24 mouse cellular contexts compared by ENCODE assay signal in the genomic region with DNA sequence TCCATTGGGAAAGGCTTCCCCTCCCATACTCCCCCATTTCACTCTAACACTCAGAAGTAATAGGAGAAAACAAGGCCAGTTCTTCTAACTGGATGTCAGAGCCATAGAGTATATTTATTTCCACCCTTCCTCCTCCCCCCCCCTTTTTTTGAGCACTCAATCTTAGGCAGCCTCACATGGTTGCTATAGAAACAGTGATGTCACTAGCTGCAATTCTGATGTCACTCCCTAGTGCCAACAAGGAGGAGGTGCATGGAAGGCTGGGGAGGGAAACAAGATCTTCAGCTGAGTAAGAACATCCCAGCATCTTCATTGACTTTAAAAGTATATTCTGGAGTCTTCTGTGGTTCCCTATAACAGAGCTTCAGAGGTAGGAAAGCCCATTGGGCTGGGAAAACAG. TPM values are rescaled to one million over a fixed set of nuclear protein-coding genes. Genes with fewer than 3 reads are reported as not detected.
DNase-seq lines count a peak whose midpoint lies in the region; ATAC-seq and TF ChIP-seq lines count a peak whose summit lies in the region.
"Had no signal": no experiment of that assay in that cellular context is flagged by ENCODE, and none has a peak within 500 bp of the region (broad histone marks: within the 10 kb centered on the region; RNA-seq: fewer than 3 reads in every experiment).

Gene Akap3, plus strand, starts transcription at position 218 of the 400 bp plus-strand sequence.

- intact Hi-C loops in gastrocnemius, postnatal 14 days (cut with DNase I; ENCODE audit: low total_unique reads) = no loop called here

- peak; percentile 3 for DNase-seq in forebrain, postnatal 0 days
- DNase-seq in B cell, adult 2 months = peak; percentile 8 to 10
- DNase-seq in R1 (ENCODE audit: low read depth, low spot score) = peak; percentile 23
- peak; percentile 29 for DNase-seq in naive thymus-derived CD4-positive, alpha-beta T cell, adult 2 months (ENCODE audit: low read depth)
- DNase-seq in lung, postnatal 0 days (ENCODE audit: low spot score) = no peak
- no peak for DNase-seq in gastrocnemius, postnatal 14 days
- DNase-seq: adrenal gland, postnatal 10 days; cerebellum, adult 8-10 months; heart, postnatal 10 days; lung, embryonic 14.5 days; thymus, adult 18-20 months had no signal

- H3K27me3 ChIP-seq in forebrain, postnatal 0 days (ENCODE audit: insufficient read depth, low read length) = no peaks in the 10 kb centered on the region; the same call in 1 of the 2 replicates
- no peaks in the 10 kb centered on the region; the same call in 1 of the 2 replicates for H3K27me3 ChIP-seq in forebrain, embryonic 16.5 days (replicated peaks; ENCODE audit: control insufficient read depth, insufficient read depth, low read length)
- H3K27me3 ChIP-seq in lung, postnatal 0 days (replicated peaks; ENCODE audit: insufficient read depth, low read length) = no peaks in the 10 kb centered on the region
- H3K27me3 ChIP-seq: intestine, embryonic 15.5 days; neural tube, embryonic 12.5 days had no signal

- ATAC-seq in forebrain, postnatal 0 days = no peak
- no peak for ATAC-seq in forebrain, embryonic 16.5 days
- no peak for ATAC-seq in lung, postnatal 0 days
- ATAC-seq: activated CD4-positive, CD25-positive, alpha-beta regulatory T cell, adult 4 months; intestine, embryonic 15.5 days had no signal

- H3K9ac ChIP-seq in forebrain, postnatal 0 days = no peak within 1 kb of the TSS
- H3K9ac ChIP-seq in forebrain, embryonic 16.5 days (replicated peaks; ENCODE audit: low read depth, low read length) = no peak within 1 kb of the TSS
- H3K9ac ChIP-seq in lung, postnatal 0 days (replicated peaks; ENCODE audit: low read depth) = no peak within 1 kb of the TSS
- H3K9ac ChIP-seq: embryonic facial prominence, embryonic 13.5 days; hindbrain, embryonic 12.5 days; intestine, embryonic 15.5 days; kidney, embryonic 15.5 days; lung, embryonic 14.5 days; neural tube, embryonic 12.5 days had no signal

- no peaks in the 10 kb centered on the region for H3K36me3 ChIP-seq in forebrain, postnatal 0 days (ENCODE audit: insufficient read depth)
- H3K36me3 ChIP-seq in forebrain, embryonic 16.5 days (ENCODE audit: control insufficient read depth, insufficient read depth) = no peaks in the 10 kb centered on the region
- H3K36me3 ChIP-seq in lung, postnatal 0 days (ENCODE audit: insufficient read depth, low read length) = no peaks in the 10 kb centered on the region
- H3K36me3 ChIP-seq: embryonic facial prominence, embryonic 13.5 days; heart, embryonic 10.5 days; hindbrain, embryonic 12.5 days; intestine, embryonic 15.5 days; kidney, embryonic 15.5 days; midbrain, embryonic 10.5 days; neural tube, embryonic 12.5 days had no signal

- TF ChIP-seq EP300 in lung, postnatal 0 days (IDR thresholded peaks at IDR 0.05) = no peak

- TF ChIP-seq CTCF in forebrain, postnatal 0 days (IDR thresholded peaks at IDR 0.05; ENCODE audit: low read depth) = no peak
- TF ChIP-seq CTCF in lung, postnatal 0 days (IDR thresholded peaks at IDR 0.05) = no peak

- no peaks in the 10 kb centered on the region for H3K9me3 ChIP-seq in forebrain, postnatal 0 days (ENCODE audit: low read length)
- no peaks in the 10 kb centered on the region for H3K9me3 ChIP-seq in forebrain, embryonic 16.5 days (ENCODE audit: control insufficient read depth, low read length)
- H3K9me3 ChIP-seq in lung, postnatal 0 days (ENCODE audit: low read length) = no peaks in the 10 kb centered on the region
- H3K9me3 ChIP-seq: embryonic facial prominence, embryonic 13.5 days; heart, embryonic 10.5 days; hindbrain, embryonic 12.5 days; intestine, embryonic 15.5 days; kidney, embryonic 15.5 days; midbrain, embryonic 10.5 days; neural tube, embryonic 12.5 days had no signal

- H3K27ac ChIP-seq in forebrain, postnatal 0 days (ENCODE audit: low read depth, low read length) = no peak within 1 kb of the TSS
- H3K27ac ChIP-seq in forebrain, embryonic 16.5 days (ENCODE audit: low read length) = no peak within 1 kb of the TSS
- H3K27ac ChIP-seq in lung, postnatal 0 days (ENCODE audit: low read length) = no peak within 1 kb of the TSS
- H3K27ac ChIP-seq: embryonic facial prominence, embryonic 13.5 days; heart, embryonic 10.5 days; hindbrain, embryonic 12.5 days; intestine, embryonic 15.5 days; kidney, embryonic 15.5 days; macrophage; midbrain, embryonic 10.5 days; neural tube, embryonic 12.5 days had no signal

- H3K4me2 ChIP-seq in forebrain, postnatal 0 days (ENCODE audit: low read depth) = no peak within 1 kb of the TSS
- H3K4me2 ChIP-seq in forebrain, embryonic 16.5 days (ENCODE audit: low read length) = no peak within 1 kb of the TSS
- H3K4me2 ChIP-seq in lung, postnatal 0 days (replicated peaks; ENCODE audit: low read depth, low read length) = no peak within 1 kb of the TSS
- H3K4me2 ChIP-seq: embryonic facial prominence, embryonic 13.5 days; hindbrain, embryonic 12.5 days; intestine, embryonic 15.5 days; kidney, embryonic 15.5 days; liver, embryonic 11.5 days; lung, embryonic 14.5 days; neural tube, embryonic 12.5 days had no signal

- peaks cover 4% of the 10 kb centered on the region for H3K4me1 ChIP-seq in forebrain, postnatal 0 days (ENCODE audit: insufficient read depth)
- peaks cover 10% of the 10 kb centered on the region for H3K4me1 ChIP-seq in forebrain, embryonic 16.5 days (replicated peaks; ENCODE audit: control insufficient read depth, insufficient read depth, low read length)
- H3K4me1 ChIP-seq in lung, postnatal 0 days (ENCODE audit: insufficient read depth, low read depth, low read length) = peaks cover 12% of the 10 kb centered on the region; the same call in 1 of the 2 replicates

- H3K4me3 ChIP-seq in forebrain, postnatal 0 days (ENCODE audit: low read depth, low read length) = no peak within 1 kb of the TSS
- no peak within 1 kb of the TSS for H3K4me3 ChIP-seq in forebrain, embryonic 16.5 days (replicated peaks; ENCODE audit: low read length)
- H3K4me3 ChIP-seq in lung, postnatal 0 days (ENCODE audit: low read depth, low read length) = no peak within 1 kb of the TSS
- H3K4me3 ChIP-seq: embryonic facial prominence, embryonic 13.5 days; heart, embryonic 10.5 days; hindbrain, embryonic 12.5 days; intestine, embryonic 15.5 days; kidney, embryonic 15.5 days; midbrain, embryonic 10.5 days; neural tube, embryonic 12.5 days had no signal

RNA-seq across cellular contexts. Expression of gene Akap3, which starts in this region (rescaled TPM):
- 0.23 TPM in 1 of 2 replicates, not detected in the other for total RNA-seq in forebrain, postnatal 0 days (2014; rRNA removed)
- 0.09 and 0.12 TPM in 2 replicates for polyA plus RNA-seq in forebrain, postnatal 0 days (2015; fragmentation: Nextera tagmentation; extraction: Ambion mirVana)
- 0.06 TPM in 1 of 2 replicates, not detected in the other for polyA plus RNA-seq in forebrain, embryonic 16.5 days (2015; fragmentation: Nextera tagmentation; extraction: Ambion mirVana)
- not detected in 2 replicates for polyA plus RNA-seq in lung, postnatal 0 days (2015; fragmentation: Nextera tagmentation; extraction: Ambion mirVana)
- not detected for total RNA-seq in gastrocnemius, postnatal 14 days (2021)
- total RNA-seq: gastrocnemius, adult 18-20 months; heart, postnatal 10 days had no signal
- polyA plus RNA-seq: activated CD4-positive, CD25-positive, alpha-beta regulatory T cell, adult 4 months; embryonic facial prominence, embryonic 13.5 days; heart, embryonic 10.5 days; hindbrain, embryonic 12.5 days; intestine, embryonic 15.5 days; limb, embryonic 11.5 days; liver, embryonic 11.5 days had no signal

Comparison
In these comparisons a context has a peak if more than half of its experiments do, and no peak if none do; other contexts are left out.
1. Peak in DNase-seq in forebrain, postnatal 0 days; RNA of the gene not detected or under 1 TPM.
2. DNase-seq: peak in B cell, adult 2 months (2 of 2), R1 (single experiment) and naive thymus-derived CD4-positive, alpha-beta T cell, adult 2 months (single experiment); none in lung, postnatal 0 days (single experiment) and gastrocnemius, postnatal 14 days (single experiment).